Mouse (Mus musculus): Measurements from ENCODE around the gene Nfam1.
"Not testable (repeated sequence)": the region's sequence is repeated elsewhere in the genome, so short reads cannot be mapped to it uniquely, and the experiment has no call there.

The Nfam1 gene

GRCm38 (mm10) chr15:83052341-83053104, 19.4 kb upstream of the Nfam1 start:
- DNase-seq (ENCODE audit: low read depth, low spot score) = no peak
- H3K36me3 ChIP-seq (ENCODE audit: control insufficient read depth, insufficient read depth, low read length, poor library complexity, severe bottlenecking) = no peaks in the 10 kb centered on the region
- H3K27me3 ChIP-seq (ENCODE audit: control insufficient read depth, insufficient read depth, low read length, poor library complexity, severe bottlenecking) = no peaks in the 10 kb centered on the region; the same call in 1 of the 2 replicates

DNA sequence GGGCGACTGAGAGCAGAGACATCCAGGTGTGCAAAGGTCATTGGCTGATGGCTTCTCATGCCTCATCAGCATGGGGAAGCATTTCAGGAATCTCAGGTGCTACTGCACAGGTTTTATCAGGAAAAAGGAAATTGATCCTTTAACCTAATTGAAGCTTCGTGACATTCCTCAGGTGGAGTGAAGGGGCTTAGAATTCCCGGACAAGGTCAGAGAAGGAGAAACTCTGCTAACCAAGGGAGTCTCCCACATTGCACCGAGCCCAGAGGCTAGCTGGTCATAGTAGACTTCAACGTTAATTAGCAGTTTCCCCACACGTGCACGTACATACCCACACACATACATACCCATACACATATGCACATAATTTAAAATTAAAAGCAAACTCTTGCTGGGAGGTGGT, 13.6 kb upstream of the Nfam1 start:
- no peaks in the 10 kb centered on the region for H3K27me3 ChIP-seq (ENCODE audit: control insufficient read depth, insufficient read depth, low read length, poor library complexity, severe bottlenecking)
- DNase-seq (ENCODE audit: low read depth, low spot score) = no peak
- no peaks in the 10 kb centered on the region for H3K36me3 ChIP-seq (ENCODE audit: control insufficient read depth, insufficient read depth, low read length, poor library complexity, severe bottlenecking)

- Histone ChIP-seq H3K27me3 (ENCODE audit: control insufficient read depth, insufficient read depth, low read length, poor library complexity, severe bottlenecking) (no peaks in the 10 kb centered on the region), H3K36me3 (ENCODE audit: control insufficient read depth, insufficient read depth, low read length, poor library complexity, severe bottlenecking) (no peaks in the 10 kb centered on the region)
- peak; percentile 23 for DNase-seq (ENCODE audit: low read depth, low spot score)
These were observed 13.2 kb upstream of the Nfam1 start for GRCm38 (mm10) chr15:83046308-83046707.

DNA sequence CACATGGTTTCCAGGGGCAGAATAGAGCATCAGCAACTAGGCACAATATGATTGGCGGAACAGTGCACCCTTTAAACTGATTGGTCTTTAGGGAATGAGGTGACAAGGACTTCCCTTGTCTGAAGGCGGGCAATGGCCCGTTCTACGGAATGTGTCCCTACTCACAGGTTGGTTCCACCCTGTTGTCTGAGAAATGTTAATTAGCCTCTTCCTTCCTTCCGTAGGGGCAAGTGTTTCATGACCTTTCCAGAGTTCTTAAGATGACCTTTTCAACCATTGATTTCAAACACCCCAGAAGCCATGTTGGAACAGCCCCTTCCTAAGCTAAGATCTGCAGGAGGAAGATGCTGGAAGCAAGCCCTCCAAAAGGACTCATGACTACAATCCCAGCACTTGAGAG, 12.5 kb upstream of the Nfam1 start:
- H3K36me3 ChIP-seq (ENCODE audit: control insufficient read depth, insufficient read depth, low read length, poor library complexity, severe bottlenecking); DNase-seq (ENCODE audit: low read depth, low spot score); H3K27me3 ChIP-seq (ENCODE audit: control insufficient read depth, insufficient read depth, low read length, poor library complexity, severe bottlenecking): not testable (repeated sequence)

- DNase-seq (ENCODE audit: low read depth, low spot score) = no peak
- no peaks in the 10 kb centered on the region for H3K27me3 ChIP-seq (ENCODE audit: control insufficient read depth, insufficient read depth, low read length, poor library complexity, severe bottlenecking)
- H3K36me3 ChIP-seq (ENCODE audit: control insufficient read depth, insufficient read depth, low read length, poor library complexity, severe bottlenecking) = no peaks in the 10 kb centered on the region
These were observed 10.2 kb upstream of the Nfam1 start for GRCm38 (mm10) chr15:83043362-83043708.

DNA sequence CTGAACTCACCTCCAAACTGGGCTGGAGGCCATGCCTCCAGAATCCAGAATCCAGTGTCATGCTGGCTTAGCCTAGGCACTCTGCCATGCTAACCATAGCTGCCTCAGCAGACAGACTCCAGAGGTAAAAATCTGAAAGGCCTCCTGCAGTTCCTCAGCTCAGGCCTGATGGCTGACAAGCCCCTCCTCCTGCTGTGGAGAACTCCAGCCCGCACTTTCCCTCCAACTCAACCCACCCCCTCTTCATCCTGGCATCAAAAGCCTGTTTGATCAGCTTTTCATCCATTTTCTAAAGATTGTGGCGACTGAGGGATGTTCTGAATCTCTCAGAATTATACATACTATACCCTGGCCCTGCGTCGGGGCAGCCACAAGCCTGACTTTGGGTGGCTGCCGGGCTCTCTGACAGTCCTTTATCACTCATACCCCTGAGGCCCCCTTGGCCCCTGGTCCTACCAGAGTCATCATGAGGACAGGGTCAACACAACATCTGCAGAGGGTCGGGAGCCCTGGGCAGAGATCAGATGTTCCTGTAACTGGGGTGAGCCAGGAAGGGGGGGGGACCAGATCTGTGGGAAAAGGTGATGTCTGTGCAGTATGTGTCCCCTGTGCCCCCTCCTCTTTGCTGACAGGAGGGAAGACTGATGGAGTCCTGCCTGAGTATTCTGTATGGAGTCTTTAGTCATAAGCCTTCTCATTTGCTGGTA, 9.7 kb upstream of the Nfam1 start:
- DNase-seq (ENCODE audit: low read depth, low spot score) = no peak
- H3K27me3 ChIP-seq (ENCODE audit: control insufficient read depth, insufficient read depth, low read length, poor library complexity, severe bottlenecking) = no peaks in the 10 kb centered on the region
- H3K36me3 ChIP-seq (ENCODE audit: control insufficient read depth, insufficient read depth, low read length, poor library complexity, severe bottlenecking) = no peaks in the 10 kb centered on the region

DNA sequence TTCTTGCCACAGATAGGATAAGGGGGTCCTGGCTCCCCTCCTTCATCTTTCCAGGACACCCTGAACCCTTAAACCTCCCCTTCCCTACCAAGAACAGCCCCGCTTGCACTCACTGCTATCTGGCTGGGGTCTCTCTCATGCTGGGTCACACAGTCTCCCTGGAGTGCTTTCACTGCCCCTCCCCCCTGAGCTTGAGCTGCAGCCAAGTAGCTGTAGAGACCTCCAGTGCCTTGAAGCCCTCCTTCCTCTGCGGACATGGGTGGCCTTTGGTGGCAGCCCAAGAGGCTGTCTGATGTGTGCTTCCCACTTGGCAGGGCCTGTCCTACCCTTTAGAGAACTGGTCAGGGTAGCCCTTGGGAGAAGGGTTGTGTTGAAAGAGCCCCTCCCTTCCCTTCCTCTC, 7.0 kb upstream of the Nfam1 start:
- no peaks in the 10 kb centered on the region for H3K27me3 ChIP-seq (ENCODE audit: control insufficient read depth, insufficient read depth, low read length, poor library complexity, severe bottlenecking)
- DNase-seq (ENCODE audit: low read depth, low spot score) = no peak
- no peaks in the 10 kb centered on the region for H3K36me3 ChIP-seq (ENCODE audit: control insufficient read depth, insufficient read depth, low read length, poor library complexity, severe bottlenecking)

GRCm38 (mm10) chr15:83038812-83039211, 5.7 kb upstream of the Nfam1 start:
- no peak for DNase-seq (ENCODE audit: low read depth, low spot score)
- no peaks in the 10 kb centered on the region for H3K36me3 ChIP-seq (ENCODE audit: control insufficient read depth, insufficient read depth, low read length, poor library complexity, severe bottlenecking)
- H3K27me3 ChIP-seq (ENCODE audit: control insufficient read depth, insufficient read depth, low read length, poor library complexity, severe bottlenecking) = no peaks in the 10 kb centered on the region

DNA sequence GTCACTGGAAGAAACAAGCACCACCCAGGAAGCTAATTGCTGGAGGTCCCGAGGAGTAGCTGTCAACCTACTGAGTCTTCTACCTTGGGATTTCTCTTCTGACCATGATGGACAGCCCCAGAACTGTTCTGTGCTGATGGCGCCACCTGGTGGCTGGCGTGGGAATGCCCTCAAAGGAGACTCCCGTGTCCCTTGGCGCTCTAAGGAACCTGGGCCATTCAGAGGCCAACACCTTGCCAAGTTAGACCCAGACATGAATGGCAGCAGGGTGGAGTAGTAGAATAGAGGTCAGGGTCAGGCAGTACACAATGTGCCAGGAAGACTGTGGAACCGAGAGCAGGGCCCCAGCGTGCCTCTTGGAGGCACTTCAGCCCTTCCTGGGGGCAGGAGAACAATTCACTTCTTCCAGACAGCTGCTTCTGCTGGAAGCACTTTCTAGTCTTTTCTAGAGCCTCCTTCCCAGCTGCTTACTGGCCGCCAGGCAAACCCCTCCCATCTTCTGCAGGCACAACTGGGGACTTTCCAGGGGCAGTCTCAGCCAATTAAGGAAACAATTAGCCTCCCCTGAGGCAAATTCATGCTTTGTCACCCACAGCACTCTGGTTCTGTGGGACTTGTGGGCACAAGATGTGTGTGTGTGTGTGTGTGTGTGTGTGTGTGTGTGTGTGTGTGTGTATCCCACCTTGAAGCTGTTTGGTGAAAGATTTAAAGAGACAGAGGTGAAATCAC, 4.8 kb upstream of the Nfam1 start:
- peak; percentile 91 for DNase-seq (ENCODE audit: low read depth, low spot score)
- Histone ChIP-seq H3K36me3 (ENCODE audit: control insufficient read depth, insufficient read depth, low read length, poor library complexity, severe bottlenecking) (no peaks in the 10 kb centered on the region), H3K27me3 (ENCODE audit: control insufficient read depth, insufficient read depth, low read length, poor library complexity, severe bottlenecking) (no peaks in the 10 kb centered on the region)

DNA sequence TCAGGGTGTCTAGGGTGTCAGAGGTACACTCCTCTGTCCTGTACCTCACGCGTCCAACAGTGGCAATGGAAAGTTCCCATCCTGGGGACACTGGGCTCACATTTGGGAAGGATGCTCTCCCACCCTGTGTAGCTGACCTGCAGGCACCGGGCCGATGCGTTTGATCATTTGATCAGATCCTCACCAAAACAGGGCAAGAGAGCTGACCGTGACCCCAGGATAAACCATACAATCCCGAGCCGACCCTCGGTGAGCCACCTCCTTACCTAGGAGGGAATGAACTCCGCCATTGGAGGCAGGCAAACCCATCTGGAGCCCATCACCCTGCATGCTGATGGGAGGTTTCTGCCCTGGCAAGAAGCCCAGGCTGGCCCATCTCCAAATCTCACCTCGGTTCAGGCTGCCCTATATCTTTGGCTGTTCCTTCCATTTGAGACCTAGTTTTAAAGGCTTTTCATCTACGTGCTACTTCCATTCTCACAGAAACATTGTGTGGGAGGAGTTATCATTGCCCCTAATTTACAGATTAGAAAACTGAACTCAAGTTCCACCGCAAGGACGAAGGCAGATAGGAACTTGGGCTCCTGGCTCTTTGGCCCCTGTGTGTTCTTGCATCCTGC, 3.9 kb upstream of the Nfam1 start:
- DNase-seq (ENCODE audit: low read depth, low spot score) = no peak
- Histone ChIP-seq H3K27me3 (ENCODE audit: control insufficient read depth, insufficient read depth, low read length, poor library complexity, severe bottlenecking) (no peaks in the 10 kb centered on the region), H3K36me3 (ENCODE audit: control insufficient read depth, insufficient read depth, low read length, poor library complexity, severe bottlenecking) (no peaks in the 10 kb centered on the region)

- DNase-seq (ENCODE audit: low read depth, low spot score) = peak; percentile 84
- H3K36me3 ChIP-seq (ENCODE audit: control insufficient read depth, insufficient read depth, low read length, poor library complexity, severe bottlenecking) = no peaks in the 10 kb centered on the region
These were observed 3.0 kb upstream of the Nfam1 start for GRCm38 (mm10) chr15:83036089-83036488.

DNA sequence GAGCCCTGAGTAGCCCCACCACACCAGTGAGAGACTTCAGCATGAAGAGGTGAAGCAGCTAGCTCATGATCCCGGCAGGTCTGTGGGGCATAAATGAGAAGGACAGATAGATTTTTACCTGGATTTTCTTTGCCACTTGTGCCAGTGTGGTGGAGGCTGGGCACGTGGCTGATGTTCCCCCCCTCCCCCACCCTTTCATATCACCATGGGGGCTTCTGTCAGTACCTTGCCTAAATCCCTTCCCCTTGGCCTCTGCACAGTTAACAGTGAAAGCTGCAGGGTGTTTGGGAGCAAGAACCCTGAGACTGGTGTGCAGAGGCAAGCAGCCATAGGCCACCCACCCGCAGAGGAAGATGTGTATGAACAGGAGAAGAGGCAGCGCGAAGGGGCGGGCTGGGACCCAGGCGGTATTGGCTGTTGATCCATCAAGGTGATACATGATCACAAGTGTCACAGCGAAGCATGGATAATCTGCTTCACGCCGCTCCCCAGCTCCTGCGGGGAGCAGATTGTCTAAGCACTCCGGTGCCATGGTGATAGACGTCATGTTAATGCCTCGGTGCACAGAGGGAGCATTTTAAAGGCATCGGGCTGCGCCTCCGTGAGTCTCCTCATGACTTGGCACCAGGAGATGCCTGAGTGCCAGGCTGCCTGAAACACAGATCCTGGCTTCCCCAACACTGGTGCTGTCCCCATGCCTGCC, 1.3 kb upstream of the Nfam1 start:
- DNase-seq (ENCODE audit: low read depth, low spot score) = no peak
- Histone ChIP-seq H3K36me3 (ENCODE audit: control insufficient read depth, insufficient read depth, low read length, poor library complexity, severe bottlenecking) (no peaks in the 10 kb centered on the region), H3K27me3 (ENCODE audit: control insufficient read depth, insufficient read depth, low read length, poor library complexity, severe bottlenecking) (no peaks in the 10 kb centered on the region)

More at GRCm38 (mm10) chr15:83036089-83036488, 3.0 kb upstream of the Nfam1 start:
- H3K27me3 ChIP-seq (ENCODE audit: control insufficient read depth, insufficient read depth, low read length, poor library complexity, severe bottlenecking) = no peaks in the 10 kb centered on the region

DNA sequence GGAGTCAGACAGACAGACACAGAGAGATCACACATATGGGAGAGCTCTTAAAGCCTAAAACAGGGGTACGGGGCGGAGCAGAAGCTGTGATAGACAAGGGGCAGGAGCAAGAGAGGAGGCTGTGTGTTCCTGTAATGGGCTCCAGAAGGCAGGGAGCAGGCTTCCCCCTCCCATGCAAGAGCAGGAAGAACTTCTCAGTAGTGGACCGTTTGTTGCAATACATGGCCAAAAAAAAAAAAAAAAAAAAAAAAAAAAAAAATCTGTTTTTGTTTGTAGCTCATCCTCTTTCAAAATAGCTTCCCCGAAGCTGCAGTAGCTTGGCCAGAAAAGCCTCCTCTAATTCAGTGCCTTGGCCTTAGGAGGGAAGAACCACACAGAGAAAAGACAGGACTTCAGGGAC, 2.2 kb downstream of the Nfam1 start:
- Histone ChIP-seq H3K27me3 (ENCODE audit: control insufficient read depth, insufficient read depth, low read length, poor library complexity, severe bottlenecking) (no peaks in the 10 kb centered on the region), H3K36me3 (ENCODE audit: control insufficient read depth, insufficient read depth, low read length, poor library complexity, severe bottlenecking) (no peaks in the 10 kb centered on the region; the same call in 1 of the 2 replicates)
- DNase-seq (ENCODE audit: low read depth, low spot score) = no peak

All from splenic B cell, adult 2 months (primary cell).